Mouse (Mus musculus) MEL (cell line): ENCODE results near the gene Nampt.

Source experiments
- CTCF ChIP-seq, 3 experiments: IDR thresholded peaks in 2 of 3; conservative IDR thresholded peaks in 1 of 3; 2 replicates each; pipeline ENCODE4 v1.5.1; 2011 to 2012; ENCODE audit warnings: low read length in 3 of 3, low read depth in 2 of 3, mild to moderate bottlenecking in 2 of 3, improper control_type of control experiment in 1 of 3, inconsistent platforms in 1 of 3, mixed read lengths in 1 of 3, moderate library complexity in 1 of 3; ENCODE audit not compliant: control insufficient read depth in 1 of 3, insufficient read depth in 1 of 3, poor library complexity in 1 of 3, severe bottlenecking in 1 of 3
- EP300 ChIP-seq, 2 experiments: IDR thresholded peaks; 2 replicates each; pipeline ENCODE4 v1.6.1; 2011; ENCODE audit warnings: improper control_type of control experiment in 2 of 2, low read length in 2 of 2, low read depth in 1 of 2, mild to moderate bottlenecking in 1 of 2
- KAT2A ChIP-seq: conservative IDR thresholded peaks from 2 replicates; pipeline ENCODE4 v1.6.1; 2012; ENCODE audit warnings: low read depth, low read length, improper control_type of control experiment, inconsistent platforms
- MYC ChIP-seq: IDR thresholded peaks from 2 replicates; pipeline ENCODE4 v1.6.1; 2011; ENCODE audit warnings: low read depth, mild to moderate bottlenecking, low read length, improper control_type of control experiment, moderate library complexity
- TCF12 ChIP-seq: IDR thresholded peaks from 2 replicates; pipeline ENCODE4 v1.6.1; 2014; ENCODE audit warnings: low read depth, mild to moderate bottlenecking, inconsistent platforms, low read length, improper control_type of control experiment, moderate library complexity
- ZC3H11A ChIP-seq: IDR thresholded peaks from 2 replicates; pipeline ENCODE4 v1.6.1; 2012; ENCODE audit warnings: low read depth, mild to moderate bottlenecking, inconsistent platforms, low read length, improper control_type of control experiment
- ZMIZ1 ChIP-seq: IDR thresholded peaks from 2 replicates; pipeline ENCODE4 v1.6.1; 2012; ENCODE audit warnings: low read depth, mild to moderate bottlenecking, inconsistent platforms, low read length, improper control_type of control experiment, moderate library complexity

DNA sequence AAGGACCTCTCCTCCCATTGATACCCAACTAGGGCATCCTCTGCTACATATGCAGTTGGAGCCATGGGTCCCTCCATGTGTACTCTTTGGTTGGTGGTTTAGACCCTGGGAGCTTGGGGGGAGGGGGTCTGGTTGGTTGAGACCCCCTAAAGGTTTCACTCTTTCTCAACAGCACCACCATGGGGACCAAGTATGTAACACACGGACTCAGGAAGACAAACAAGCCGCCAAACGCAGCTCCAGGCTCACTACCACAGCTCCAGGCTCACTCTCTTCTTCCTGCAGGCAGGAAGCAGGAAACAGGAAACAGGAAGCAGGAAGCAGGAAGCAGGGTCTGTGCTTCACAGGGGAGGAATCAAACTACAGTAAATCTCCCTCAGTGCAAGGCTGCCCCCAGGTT is 60.0 kb downstream of the Nampt start:
- TF ChIP-seq ZC3H11A (no peak), EP300 (IDR thresholded peaks at IDR 0.05; ENCODE audit: low read depth in 1 of 2, low read length in 2 of 2) (no peak), ZMIZ1 (no peak), CTCF (IDR thresholded peaks at IDR 0.05 in 2 of 3, conservative IDR thresholded peaks at IDR 0.05 in 1 of 3; ENCODE audit: control insufficient read depth in 1 of 3, insufficient read depth in 1 of 3, low read depth in 2 of 3, low read length in 3 of 3, poor library complexity in 1 of 3, severe bottlenecking in 1 of 3) (no peak), MYC (no peak), TCF12 (no peak), KAT2A (no peak)
